Mouse (Mus musculus) erythroblast, embryonic 14.5 days (primary cell): ENCODE results near the gene Adamts13. TPM values are rescaled to one million over a fixed set of nuclear protein-coding genes. Genes with fewer than 3 reads are reported as not detected.

Source experiments
- H3K27me3 ChIP-seq: 2 replicates; pipeline ENCODE4 v1.6.1; 2012; ENCODE audit warnings: inconsistent platforms; ENCODE audit not compliant: control insufficient read depth
- H3K36me3 ChIP-seq: 2 replicates; pipeline ENCODE4 v1.6.1; 2012; ENCODE audit warnings: mild to moderate bottlenecking, inconsistent platforms; ENCODE audit not compliant: control insufficient read depth
- H3K4me1 ChIP-seq: 2 replicates; pipeline ENCODE4 v1.6.1; 2012; ENCODE audit warnings: inconsistent platforms; ENCODE audit not compliant: control insufficient read depth
- H3K4me3 ChIP-seq: replicated peaks from 2 replicates; pipeline ENCODE3; 2012; ENCODE audit warnings: moderate library complexity, mild to moderate bottlenecking, inconsistent platforms
- H3K9me3 ChIP-seq: 2 replicates; pipeline ENCODE4 v1.6.1; 2012; ENCODE audit warnings: low read length, inconsistent platforms, mixed read lengths; ENCODE audit not compliant: control insufficient read depth
- GATA1 ChIP-seq: IDR thresholded peaks from 2 replicates; pipeline ENCODE4 v1.6.1; 2012; ENCODE audit warnings: low read length, inconsistent platforms, mixed read lengths
- TAL1 ChIP-seq: IDR thresholded peaks from 3 replicates; pipeline ENCODE4 v1.6.1; 2012; ENCODE audit warnings: low read length, inconsistent platforms, mixed read lengths
- polyA plus RNA-seq: library from polyadenylated mRNA; stranded (reverse); fragments of >175 nt; gene quantifications from 2 replicates; pipeline ENCODE4 v1.2.3, GENCODE M21; 2012

The Adamts13 gene
- polyA plus RNA-seq, 1 experiment, result not detected

DNA sequence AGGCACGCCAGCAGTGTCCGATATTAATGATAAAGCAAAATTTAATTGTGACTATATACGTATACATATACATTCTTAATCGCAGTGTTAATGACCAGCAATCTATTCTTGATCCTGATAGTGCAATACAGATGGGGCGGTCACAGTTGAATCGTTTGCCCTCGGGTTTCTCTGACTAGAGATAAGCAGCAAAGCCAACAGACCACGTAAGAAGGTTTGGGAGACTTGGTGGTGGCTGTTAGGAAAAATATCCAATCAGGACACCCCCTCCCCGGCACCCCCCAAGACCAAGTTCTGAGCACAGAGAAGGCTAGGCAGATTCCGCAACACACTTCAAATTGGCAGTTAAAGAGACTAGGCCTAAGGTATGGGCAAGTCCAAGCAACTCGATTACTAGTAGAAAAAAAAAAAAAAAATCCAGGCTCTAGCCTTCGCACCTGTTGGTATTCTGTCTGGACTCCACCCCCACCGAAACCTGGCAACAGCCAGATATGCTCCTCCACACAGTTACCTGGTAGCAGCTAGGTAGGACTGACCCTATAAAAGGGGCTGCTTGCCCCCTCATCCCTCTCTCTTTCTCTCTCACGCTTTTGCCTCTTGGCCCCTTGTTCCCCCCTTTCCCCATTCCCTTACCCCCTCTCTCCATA lies 8.4 kb upstream of the Adamts13 start:
- Histone ChIP-seq H3K4me3 (peak overlapping the region; percentile 83), H3K4me1 (peaks cover 42% of the 10 kb centered on the region), H3K9me3 (peaks cover 8% of the 10 kb centered on the region), H3K36me3 (peaks cover 24% of the 10 kb centered on the region), H3K27me3 (no peaks in the 10 kb centered on the region)
- TF ChIP-seq TAL1 (no peak), GATA1 (no peak)

- no peaks in the 10 kb centered on the region for H3K27me3 ChIP-seq
- no peak for TF ChIP-seq TAL1
- no peak for TF ChIP-seq GATA1
- H3K4me1 ChIP-seq, result peaks cover 28% of the 10 kb centered on the region
Observed at GRCm38 (mm10) chr2:26967262-26967661, 6.0 kb upstream of the Adamts13 start.

DNA sequence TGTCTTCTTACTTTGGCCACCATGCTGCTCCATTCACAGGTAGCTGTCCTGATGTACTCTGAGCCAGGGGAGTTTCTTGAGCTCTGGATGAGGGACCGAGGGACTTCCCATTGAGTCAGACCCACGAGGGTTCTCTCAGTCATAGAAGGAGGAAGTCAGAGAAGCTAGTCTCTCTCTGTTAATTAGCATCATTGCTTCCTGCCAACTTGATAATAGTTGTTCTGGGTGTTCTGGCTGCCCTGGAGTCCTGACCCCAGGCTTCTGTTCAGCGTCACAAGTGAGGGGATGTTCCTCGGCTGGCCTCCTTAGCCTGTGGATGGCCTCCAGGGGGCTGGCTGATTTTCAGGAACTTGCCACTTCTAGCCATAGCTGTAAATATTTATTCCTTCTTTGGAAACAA lies 744 bp downstream of the Adamts13 start:
- TF ChIP-seq GATA1, result no peak
- no peak for TF ChIP-seq TAL1

More at GRCm38 (mm10) chr2:26967262-26967661, 6.0 kb upstream of the Adamts13 start:
- H3K4me3 ChIP-seq, result no peak overlapping the region
- peaks cover 8% of the 10 kb centered on the region for H3K9me3 ChIP-seq
- H3K36me3 ChIP-seq, result peaks cover 1% of the 10 kb centered on the region

GRCm38 (mm10) chr2:26980361-26980760 lies 7.1 kb downstream of the Adamts13 start:
- no peak overlapping the region for H3K4me3 ChIP-seq
- no peaks in the 10 kb centered on the region for H3K36me3 ChIP-seq
- H3K27me3 ChIP-seq, result peaks cover 2% of the 10 kb centered on the region; the same call in 1 of the 2 replicates
- TF ChIP-seq TAL1 (no peak), GATA1 (no peak)
- no peaks in the 10 kb centered on the region for H3K4me1 ChIP-seq
- H3K9me3 ChIP-seq, result no peaks in the 10 kb centered on the region

More for the DNA sequence above, 744 bp downstream of the Adamts13 start:
- peaks cover 7% of the 10 kb centered on the region; the same call in 1 of the 2 replicates for H3K27me3 ChIP-seq
- no peaks in the 10 kb centered on the region for H3K36me3 ChIP-seq
- no peaks in the 10 kb centered on the region for H3K4me1 ChIP-seq
- no peaks in the 10 kb centered on the region for H3K9me3 ChIP-seq
- no peak overlapping the region for H3K4me3 ChIP-seq

DNA sequence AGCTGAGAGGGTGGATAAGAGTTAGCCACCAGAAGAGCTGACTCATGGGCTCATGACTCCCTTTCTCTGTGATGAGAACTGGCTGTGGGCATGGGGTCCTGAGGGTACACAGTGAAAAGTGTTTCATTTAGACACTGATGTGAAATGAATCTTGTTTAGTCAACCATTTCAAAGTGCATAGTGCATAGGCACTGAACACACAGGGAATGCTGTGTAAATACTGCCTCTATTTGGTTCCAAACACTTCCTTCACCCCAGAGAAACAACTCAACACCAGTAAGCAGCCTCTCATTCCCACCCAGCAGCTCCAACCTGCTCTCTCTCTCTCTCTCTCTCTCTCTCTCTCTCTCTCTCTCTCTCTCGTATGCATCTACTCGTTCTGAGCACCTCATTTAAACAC lies 11.0 kb downstream of the Adamts13 start:
- TF ChIP-seq TAL1, result no peak
- TF ChIP-seq GATA1, result no peak
- Histone ChIP-seq H3K4me1 (no peaks in the 10 kb centered on the region), H3K36me3 (no peaks in the 10 kb centered on the region), H3K27me3 (peaks cover 2% of the 10 kb centered on the region; the same call in 1 of the 2 replicates), H3K9me3 (no peaks in the 10 kb centered on the region), H3K4me3 (no peak overlapping the region)

- Histone ChIP-seq H3K27me3 (peaks cover 2% of the 10 kb centered on the region; the same call in 1 of the 2 replicates), H3K36me3 (no peaks in the 10 kb centered on the region), H3K4me1 (no peaks in the 10 kb centered on the region), H3K4me3 (no peak overlapping the region), H3K9me3 (no peaks in the 10 kb centered on the region)
- no peak for TF ChIP-seq TAL1
- TF ChIP-seq GATA1, result no peak
Observed at GRCm38 (mm10) chr2:26984640-26985039, 11.4 kb downstream of the Adamts13 start.

DNA sequence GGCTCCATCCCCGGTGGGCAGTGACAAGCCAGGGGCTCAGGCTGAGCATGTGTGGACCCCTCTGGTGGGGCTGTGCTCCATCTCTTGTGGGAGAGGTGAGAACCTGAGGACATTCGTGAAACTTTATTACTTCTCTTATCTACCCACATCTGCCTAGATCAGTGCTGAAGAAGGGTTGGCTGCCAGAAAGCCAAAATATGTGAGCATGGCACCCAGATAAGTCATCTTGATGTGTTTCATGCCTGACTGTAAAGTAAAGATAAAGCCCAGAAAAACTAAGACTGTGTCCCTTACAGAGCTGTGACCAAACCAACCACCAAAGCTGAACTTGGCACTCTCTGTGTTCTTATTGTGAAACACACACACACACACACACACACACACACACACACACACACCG lies 20.7 kb downstream of the Adamts13 start:
- H3K9me3 ChIP-seq, result no peaks in the 10 kb centered on the region
- H3K4me1 ChIP-seq, result peaks cover 9% of the 10 kb centered on the region
- H3K4me3 ChIP-seq, result no peak overlapping the region
- H3K36me3 ChIP-seq, result no peaks in the 10 kb centered on the region
- TF ChIP-seq GATA1 (no peak), TAL1 (no peak)
- H3K27me3 ChIP-seq, result peaks cover 2% of the 10 kb centered on the region; the same call in 1 of the 2 replicates

- Histone ChIP-seq H3K36me3 (no peaks in the 10 kb centered on the region), H3K9me3 (no peaks in the 10 kb centered on the region), H3K4me3 (no peak overlapping the region), H3K4me1 (peaks cover 9% of the 10 kb centered on the region), H3K27me3 (peaks cover 2% of the 10 kb centered on the region; the same call in 1 of the 2 replicates)
- no peak for TF ChIP-seq TAL1
- TF ChIP-seq GATA1, result no peak
Observed at GRCm38 (mm10) chr2:26997498-26997897, 24.3 kb downstream of the Adamts13 start.

GRCm38 (mm10) chr2:26997993-26998392 lies 24.8 kb downstream of the Adamts13 start:
- Histone ChIP-seq H3K27me3 (peaks cover 2% of the 10 kb centered on the region; the same call in 1 of the 2 replicates), H3K9me3 (no peaks in the 10 kb centered on the region), H3K36me3 (no peaks in the 10 kb centered on the region), H3K4me3 (no peak overlapping the region), H3K4me1 (peaks cover 9% of the 10 kb centered on the region)
- TF ChIP-seq TAL1, result no peak
- TF ChIP-seq GATA1, result no peak

- H3K4me3 ChIP-seq, result no peak overlapping the region
- H3K9me3 ChIP-seq, result no peaks in the 10 kb centered on the region
- no peaks in the 10 kb centered on the region for H3K36me3 ChIP-seq
- TF ChIP-seq TAL1 (no peak), GATA1 (no peak)
- H3K27me3 ChIP-seq, result no peaks in the 10 kb centered on the region
- H3K4me1 ChIP-seq, result peaks cover 21% of the 10 kb centered on the region
Observed at GRCm38 (mm10) chr2:27006255-27006654, 33.0 kb downstream of the Adamts13 start.
